Mouse (Mus musculus) neural tube, embryonic 12.5 days (tissue): ENCODE data around the gene Dhodh. TPM values are rescaled to one million over a fixed set of nuclear protein-coding genes. Genes with fewer than 3 reads are reported as not detected.

Experiments
- polyA plus RNA-seq: library from polyadenylated mRNA; unstranded; fragments of >200 nt; fragmentation: Nextera tagmentation; extraction: Ambion mirVana; gene quantifications from 2 replicates; pipeline ENCODE4 v1.2.1, GENCODE M21; 2016

Gene Dhodh
- polyA plus RNA-seq, 1 experiment from 2014 or later = 34.3 TPM

Other genes starting within 250 kb of the Dhodh start
- 1.7 and 1.8 TPM in 2 replicates for gene Pmfbp1, start 114.6 kb downstream of the Dhodh start, polyA plus RNA-seq
- 28.2 and 28.4 TPM in 2 replicates for gene Dhx38, start 42.8 kb downstream of the Dhodh start, polyA plus RNA-seq
- gene Txnl4b, start 42.8 kb downstream of the Dhodh start, polyA plus RNA-seq = 23.4 and 28.4 TPM in 2 replicates
- 0.89 and 0.94 TPM in 2 replicates for gene Hp, start 29.5 kb downstream of the Dhodh start, polyA plus RNA-seq
- 0.14 and 0.20 TPM in 2 replicates for gene Pkd1l3, start 5.8 kb upstream of the Dhodh start, polyA plus RNA-seq
- 197 TPM in 2 replicates for gene Ist1, start 84.6 kb upstream of the Dhodh start, polyA plus RNA-seq
- 77.7 and 79.1 TPM in 2 replicates for gene Zfp821, start 96.9 kb upstream of the Dhodh start, polyA plus RNA-seq
- gene Atxn1l, start 129.1 kb upstream of the Dhodh start, polyA plus RNA-seq = 6.3 and 7.8 TPM in 2 replicates
- gene Ap1g1, start 169.9 kb upstream of the Dhodh start, polyA plus RNA-seq = 56.4 and 62.9 TPM in 2 replicates